Mouse (Mus musculus) stomach, postnatal 0 days (tissue): ENCODE results near the gene Bcl2l11.

Experiments used
- CTCF ChIP-seq: IDR thresholded peaks from 2 replicates; pipeline ENCODE4 v1.5.1; 2016; ENCODE audit warnings: antibody characterized with exemption, low read depth, mild to moderate bottlenecking, moderate library complexity
- EP300 ChIP-seq: optimal IDR thresholded peaks from 2 replicates; pipeline ENCODE3; 2016; ENCODE audit warnings: antibody characterized with exemption

- no peak for TF ChIP-seq CTCF
- no peak for TF ChIP-seq EP300
Measured at GRCm38 (mm10) chr2:128182751-128183150, 56.9 kb downstream of the Bcl2l11 start.
